Mouse (Mus musculus) erythroblast, adult 5-6 weeks (primary cell): Measurements from ENCODE around the gene Map4k4. TPM values are rescaled to one million over a fixed set of nuclear protein-coding genes. Genes with fewer than 3 reads are reported as not detected.

Source experiments
- ATAC-seq: replicated peaks from 2 replicates; pipeline ENCODE4 v1.8.0; 2016; ENCODE audit warnings: moderate number of reproducible peaks, mild to moderate bottlenecking, moderate TSS enrichment, inconsistent platforms; ENCODE audit not compliant: poor library complexity, low FRiP score, severe bottlenecking
- total RNA-seq, 2 experiments: library from RNA; stranded (forward) in 1 of 2; stranded (reverse) in 1 of 2; fragments of 150-400 nt in 1 of 2; fragments of 200-764, 138-1000 nt in 1 of 2; gene quantifications; 2 replicates each; pipeline versions ENCODE4 v1.2.3 to v1.2.4; 2015 to 2017; ENCODE audit warnings: low replicate concordance in 2 of 2

The Map4k4 gene
- total RNA-seq, 2 experiments from 2014 or later, result 15.2 to 19.3 TPM

GRCm38 (mm10) chr1:40027116-40027620, 126.5 kb downstream of the Map4k4 start:
- no peak for ATAC-seq

GRCm38 (mm10) chr1:40028207-40028998, 127.7 kb downstream of the Map4k4 start:
- 0 out of 2 replicates have a peak, but pooled peaks have one; percentile 51 for ATAC-seq

- ATAC-seq, result no peak
Measured at GRCm38 (mm10) chr1:40029597-40029996, 128.9 kb downstream of the Map4k4 start.

- ATAC-seq, result no peak
Measured at GRCm38 (mm10) chr1:40030287-40030975, 129.7 kb downstream of the Map4k4 start.

- ATAC-seq, result no peak
Measured at GRCm38 (mm10) chr1:40030976-40031356, 130.3 kb downstream of the Map4k4 start.

- no peak for ATAC-seq
Measured at GRCm38 (mm10) chr1:40031626-40032025, 130.9 kb downstream of the Map4k4 start.

- no peak for ATAC-seq
Measured at GRCm38 (mm10) chr1:40033315-40033714, 132.6 kb downstream of the Map4k4 start.

- no peak; the same call in 1 of the 2 replicates for ATAC-seq
Measured at GRCm38 (mm10) chr1:40033743-40034420, 133.2 kb downstream of the Map4k4 start.

- no peak for ATAC-seq
Measured at GRCm38 (mm10) chr1:40037831-40038230, 137.1 kb downstream of the Map4k4 start.

- ATAC-seq, result no peak
Measured at GRCm38 (mm10) chr1:40045686-40046085, 145.0 kb downstream of the Map4k4 start.

GRCm38 (mm10) chr1:40046600-40046999, 145.9 kb downstream of the Map4k4 start:
- no peak for ATAC-seq

- ATAC-seq, result no peak
Measured at GRCm38 (mm10) chr1:40051157-40051556, 150.4 kb downstream of the Map4k4 start.

GRCm38 (mm10) chr1:40052156-40052555, 151.4 kb downstream of the Map4k4 start:
- ATAC-seq, result no peak

GRCm38 (mm10) chr1:40053071-40053470, 152.4 kb downstream of the Map4k4 start:
- ATAC-seq, result no peak

GRCm38 (mm10) chr1:40055051-40055450, 154.3 kb downstream of the Map4k4 start:
- ATAC-seq, result no peak

- no peak for ATAC-seq
Measured at GRCm38 (mm10) chr1:40055963-40056362, 155.2 kb downstream of the Map4k4 start.

GRCm38 (mm10) chr1:40057351-40057750, 156.6 kb downstream of the Map4k4 start:
- no peak for ATAC-seq

- ATAC-seq, result no peak
Measured at GRCm38 (mm10) chr1:40058013-40058412, 157.3 kb downstream of the Map4k4 start.

GRCm38 (mm10) chr1:40059122-40059774, 158.5 kb downstream of the Map4k4 start:
- ATAC-seq, result no peak

GRCm38 (mm10) chr1:40061359-40061758, 160.6 kb downstream of the Map4k4 start:
- ATAC-seq, result no peak
